ENCODE assay signal across 8 mouse cellular contexts in genomic region chr8:108748851-108749376, GRCm38 (mm10).
A peak's percentile ranks its signal among the peaks of the same experiment; 100 is the strongest.
DNase-seq lines count a peak whose midpoint lies in the region; ATAC-seq lines count a peak whose summit lies in the region.

No protein-coding gene starts in this region.

- H3K36me3 ChIP-seq in neural tube, embryonic 11.5 days (ENCODE audit: control insufficient read depth, insufficient read depth, low read length) = no peaks in the 10 kb centered on the region
- H3K36me3 ChIP-seq in heart, embryonic 13.5 days = no peaks in the 10 kb centered on the region
- no peaks in the 10 kb centered on the region for H3K36me3 ChIP-seq in liver, embryonic 13.5 days

- peak overlapping the region; percentile 24; the same call in 1 of the 2 replicates for H3K27ac ChIP-seq in neural tube, embryonic 11.5 days (ENCODE audit: low read depth, low read length)
- H3K27ac ChIP-seq in heart, embryonic 13.5 days (replicated peaks) = peak overlapping the region; percentile 57
- peak overlapping the region; percentile 62 for H3K27ac ChIP-seq in liver, embryonic 13.5 days

- no peak overlapping the region for H3K4me2 ChIP-seq in neural tube, embryonic 11.5 days (ENCODE audit: low read depth)
- peak overlapping the region; percentile 38 for H3K4me2 ChIP-seq in heart, embryonic 13.5 days
- peak overlapping the region; percentile 29 for H3K4me2 ChIP-seq in liver, embryonic 13.5 days

- H3K27me3 ChIP-seq in neural tube, embryonic 11.5 days (ENCODE audit: control insufficient read depth, insufficient read depth, low read length) = no peaks in the 10 kb centered on the region
- no peaks in the 10 kb centered on the region for H3K27me3 ChIP-seq in heart, embryonic 13.5 days (replicated peaks)
- no peaks in the 10 kb centered on the region for H3K27me3 ChIP-seq in liver, embryonic 13.5 days

- H3K4me3 ChIP-seq in neural tube, embryonic 11.5 days (ENCODE audit: low read depth, low read length) = no peak overlapping the region
- H3K4me3 ChIP-seq in heart, embryonic 13.5 days = no peak overlapping the region
- no peak overlapping the region for H3K4me3 ChIP-seq in liver, embryonic 13.5 days (replicated peaks)

- H3K9me3 ChIP-seq in neural tube, embryonic 11.5 days (ENCODE audit: control insufficient read depth, low read length) = no peaks in the 10 kb centered on the region
- no peaks in the 10 kb centered on the region for H3K9me3 ChIP-seq in heart, embryonic 13.5 days
- H3K9me3 ChIP-seq in liver, embryonic 13.5 days (replicated peaks) = no peaks in the 10 kb centered on the region

- DNase-seq in cerebellum, postnatal 10 days = peak; percentile 21 to 39
- DNase-seq in cerebellum, adult 11 months = no peak
- no peak for DNase-seq in neural tube, embryonic 11.5 days (ENCODE audit: low spot score)
- DNase-seq in neural tube, embryonic 10.5 days (ENCODE audit: extremely low spot score, low spot score) = no peak
- peak; percentile 13 for DNase-seq in liver, embryonic 13.5 days
- DNase-seq in skeletal muscle tissue, adult 2 months (ENCODE audit: low read depth, low spot score) = peak; percentile 45
- DNase-seq in cerebellum, adult 11-12 months = no peak

- no peak overlapping the region for H3K9ac ChIP-seq in neural tube, embryonic 11.5 days (ENCODE audit: low read length)
- H3K9ac ChIP-seq in heart, embryonic 13.5 days = peak overlapping the region; percentile 67
- H3K9ac ChIP-seq in liver, embryonic 13.5 days = no peak overlapping the region

- H3K4me1 ChIP-seq in neural tube, embryonic 11.5 days (ENCODE audit: control insufficient read depth, insufficient read depth, low read length) = peaks cover 15% of the 10 kb centered on the region
- peaks cover 46% of the 10 kb centered on the region for H3K4me1 ChIP-seq in heart, embryonic 13.5 days
- peaks cover 33% of the 10 kb centered on the region for H3K4me1 ChIP-seq in liver, embryonic 13.5 days (replicated peaks)

- peak; percentile 31; the same call in 1 of the 2 replicates for ATAC-seq in neural tube, embryonic 11.5 days (ENCODE audit: insufficient read depth, low FRiP score, low TSS enrichment)
- ATAC-seq in heart, embryonic 13.5 days (ENCODE audit: extremely low read depth, insufficient number of reproducible peaks, low FRiP score, low TSS enrichment) = no peak
- ATAC-seq in liver, embryonic 13.5 days (ENCODE audit: low read depth) = peak; percentile 34; the same call in 1 of the 2 replicates

- WGBS in neural tube, embryonic 11.5 days = 4% methylated on average over 6 of the region's 6 CpGs
- 23% methylated on average over 6 of the region's 6 CpGs for WGBS in heart, embryonic 13.5 days
- 13% methylated on average over 6 of the region's 6 CpGs for WGBS in liver, embryonic 13.5 days (ENCODE audit: insufficient replicate concordance)

Comparison
In these comparisons a context has a peak if more than half of its experiments do, and no peak if none do; other contexts are left out.
1. DNase-seq: peak in cerebellum, postnatal 10 days (2 of 2), liver, embryonic 13.5 days (single experiment) and skeletal muscle tissue, adult 2 months (single experiment); none in cerebellum, adult 11 months (single experiment), neural tube, embryonic 11.5 days (single experiment), neural tube, embryonic 10.5 days (single experiment) and cerebellum, adult 11-12 months (single experiment).
2. Peak in every context shown above with its lines, with median percentiles within 50 percentile points of each other: H3K27ac ChIP-seq.